Mouse (Mus musculus) liver, embryonic 14.5 days (tissue): ENCODE data around the gene Gstt3.

Experiments
- CTCF ChIP-seq: IDR thresholded peaks from 2 replicates; pipeline ENCODE4 v1.5.1; 2016; ENCODE audit warnings: antibody characterized with exemption, low read depth, control low read depth
- EP300 ChIP-seq: IDR thresholded peaks from 2 replicates; pipeline ENCODE4 v1.6.1; 2016; ENCODE audit warnings: antibody characterized with exemption, low read depth

DNA sequence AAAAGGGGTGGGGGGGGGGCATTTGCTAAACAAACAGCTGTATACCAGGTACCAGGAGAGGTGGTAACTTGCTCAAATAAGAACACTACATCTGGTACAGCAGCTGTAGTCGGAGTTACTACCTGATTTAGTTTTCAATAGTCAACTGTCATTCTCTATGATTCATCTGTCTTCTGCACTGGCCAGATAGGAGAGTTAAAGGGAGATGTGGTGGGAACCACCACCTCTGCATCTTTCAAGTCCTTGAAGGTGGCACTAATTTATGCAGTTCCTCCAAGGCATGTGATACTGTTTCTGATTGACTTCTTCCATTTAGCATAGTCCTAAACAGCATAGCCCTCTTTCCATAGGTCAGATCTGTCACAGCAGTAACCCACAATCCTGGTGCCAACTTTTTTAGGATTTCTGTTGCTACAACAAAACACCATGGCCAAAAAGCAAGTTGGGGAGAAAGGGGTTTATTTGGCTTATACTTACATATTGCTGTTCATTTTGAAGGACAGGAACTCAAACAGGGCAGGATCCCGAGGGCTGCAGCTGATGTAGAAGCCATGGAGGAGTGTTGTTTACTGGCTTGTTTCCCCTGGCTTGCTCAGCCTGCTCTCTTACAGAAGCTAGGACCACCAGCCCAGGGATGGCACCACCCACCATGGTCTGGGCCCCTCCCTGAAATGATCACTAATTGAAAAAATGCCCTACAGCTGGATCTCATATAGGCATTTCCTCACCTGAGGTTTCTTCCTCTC lies 48.5 kb upstream of the Gstt3 start:
- TF ChIP-seq EP300 (no peak), CTCF (no peak)
